Mouse (Mus musculus) A20 (cell line): Measurements from ENCODE around the gene Drd3.
A peak's percentile ranks its signal among the peaks of the same experiment; 100 is the strongest.

Experiments used
- DNase-seq: peaks from one replicate; pipeline ENCODE4 v3.0.0-alpha.2; 2011; ENCODE audit warnings: low read depth, low spot score

Drd3 gene

DNA sequence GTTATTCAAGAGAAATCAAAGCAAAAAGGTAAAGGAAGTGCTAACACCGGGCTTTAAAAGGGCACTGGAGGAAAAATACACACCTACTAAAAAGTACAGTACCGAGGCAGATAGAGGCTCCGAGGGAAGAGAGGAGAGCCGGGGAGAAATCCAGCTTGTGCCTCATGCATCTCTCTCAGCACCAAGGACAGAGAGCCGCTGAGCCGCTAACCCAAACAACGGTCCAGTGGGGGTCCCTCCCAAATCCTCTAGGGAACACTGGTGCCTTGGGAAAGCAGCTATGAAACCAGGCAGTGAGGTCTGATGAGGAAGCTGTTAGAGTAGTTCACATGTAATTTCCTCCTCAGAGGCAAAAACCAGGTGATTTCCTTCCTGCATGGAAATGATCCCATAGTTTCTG, at the start of gene Drd3:
Drd3 (plus strand) TSS at position 276 of the 400 bp plus-strand sequence.
- no peak for DNase-seq

DNA sequence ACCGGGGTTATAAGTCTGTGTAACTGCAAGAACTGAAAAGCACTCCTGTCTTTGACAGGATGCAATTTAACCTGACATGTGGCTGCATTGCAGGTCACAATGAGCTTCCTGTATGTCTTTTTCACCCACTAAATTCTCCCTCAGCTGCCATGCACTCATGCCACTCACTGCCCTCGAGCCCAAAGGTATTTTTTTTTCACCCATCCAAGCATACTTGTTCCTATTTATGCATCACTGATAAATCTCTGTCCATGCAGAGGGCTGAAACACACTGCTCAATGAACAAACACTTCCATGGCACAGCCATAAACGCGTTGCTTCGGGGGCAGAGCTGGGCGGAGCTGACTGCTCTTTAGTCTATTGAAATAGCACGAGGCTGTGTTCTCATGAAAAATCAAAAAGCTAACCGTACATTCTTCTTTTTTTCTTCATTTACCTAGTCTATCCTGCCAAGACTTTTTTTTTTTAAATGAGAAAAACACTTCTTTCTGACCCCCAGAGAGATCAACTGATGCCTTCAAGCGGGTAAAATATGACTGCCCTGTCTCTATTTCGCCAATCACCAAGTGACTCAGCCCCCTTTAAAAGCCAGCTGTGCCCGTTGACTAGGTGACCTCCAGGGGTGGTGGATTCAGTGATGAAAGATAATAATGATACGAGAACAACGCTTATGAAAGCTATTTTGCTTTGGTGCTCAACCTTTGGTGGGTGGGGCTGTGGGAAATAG, 45.3 kb upstream of the Drd3 start:
- peak; percentile 78 for DNase-seq

DNA sequence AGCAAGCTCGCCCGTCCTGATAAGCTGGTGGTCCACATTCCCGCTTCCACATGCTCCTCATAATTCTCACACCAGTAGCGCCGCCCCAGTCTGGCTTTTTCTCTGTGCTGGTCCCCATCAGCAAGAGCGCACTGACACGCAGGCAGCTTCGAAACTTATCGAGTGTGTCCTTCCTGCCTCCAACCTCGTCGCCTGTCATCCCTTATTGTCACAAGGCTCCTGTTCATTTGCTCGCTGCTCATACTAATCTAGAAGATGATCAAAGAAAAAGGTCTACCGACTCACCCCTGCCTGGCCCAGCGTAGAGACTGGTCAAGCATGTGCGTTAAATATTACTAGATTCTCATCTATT, 44.8 kb upstream of the Drd3 start:
- DNase-seq: peak; percentile 83

DNA sequence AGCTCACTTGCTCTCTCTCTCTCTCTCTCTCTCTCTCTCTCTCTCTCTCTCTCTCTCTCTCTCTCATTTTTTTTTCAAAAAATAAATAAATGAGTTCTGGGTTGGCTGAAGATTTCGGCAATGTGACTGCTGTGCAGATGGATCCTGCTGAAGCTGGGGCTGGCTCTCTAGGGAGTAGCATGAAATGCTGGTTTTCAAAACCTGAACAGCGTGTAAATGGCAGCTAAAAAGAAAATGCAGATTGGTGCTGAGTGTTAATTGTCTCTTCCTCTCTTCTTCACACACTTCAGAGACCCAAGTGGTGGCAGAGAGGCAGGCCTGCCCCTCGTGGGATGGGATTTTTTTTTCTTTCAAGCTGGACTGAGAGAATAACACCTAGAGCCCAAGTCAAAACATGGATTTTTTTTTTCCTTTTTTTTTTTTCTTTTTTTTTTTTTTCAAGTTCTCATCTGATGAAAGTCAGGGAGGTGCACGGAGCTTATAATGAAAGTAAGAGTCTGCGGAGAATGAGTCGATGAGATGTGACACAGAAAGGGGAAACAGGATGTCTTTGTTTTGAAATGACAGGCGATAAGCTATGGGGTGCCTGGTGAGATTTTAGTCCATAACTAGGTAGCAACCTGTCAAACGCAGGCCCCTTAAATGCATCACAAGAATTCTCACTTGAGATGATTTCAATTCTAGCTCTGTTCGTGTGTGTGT, 44.2 kb upstream of the Drd3 start:
- peak; percentile 87 for DNase-seq

DNA sequence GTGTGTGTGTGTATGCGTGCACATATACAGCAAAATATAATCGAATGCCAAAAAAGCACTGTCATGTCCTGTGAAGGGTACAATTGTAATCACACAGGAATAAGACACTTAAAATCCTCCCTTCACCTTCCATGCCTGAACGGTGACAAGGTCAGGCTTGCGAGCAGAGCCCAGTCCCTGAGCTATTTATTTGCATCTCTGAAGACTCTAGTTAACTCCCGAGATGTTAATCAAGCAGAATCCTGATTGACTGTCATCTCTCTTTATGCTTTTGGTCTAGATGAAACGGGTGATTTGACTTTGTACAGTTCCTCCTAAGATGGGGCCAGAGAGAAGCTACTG, 43.7 kb upstream of the Drd3 start:
- DNase-seq: no peak

DNA sequence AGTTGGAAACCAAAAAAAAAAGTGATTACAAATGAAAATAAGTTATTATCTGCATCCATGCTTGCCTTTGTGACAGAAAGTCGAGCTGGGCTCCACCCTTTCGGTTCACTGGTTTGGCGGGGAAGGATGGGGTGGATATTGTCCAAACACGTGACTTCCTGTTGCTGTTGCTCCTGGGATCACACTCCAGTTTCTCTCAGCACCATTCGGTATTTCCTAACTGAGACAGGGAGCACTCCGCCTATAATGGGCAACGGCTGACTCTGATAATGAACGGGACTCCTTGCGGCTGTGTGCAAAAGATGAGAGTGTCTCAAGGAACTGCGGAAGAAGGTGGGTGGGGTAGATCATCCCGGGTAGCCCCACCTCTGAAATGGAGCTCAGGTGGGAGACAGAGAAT, 43.2 kb upstream of the Drd3 start:
- DNase-seq: no peak

DNA sequence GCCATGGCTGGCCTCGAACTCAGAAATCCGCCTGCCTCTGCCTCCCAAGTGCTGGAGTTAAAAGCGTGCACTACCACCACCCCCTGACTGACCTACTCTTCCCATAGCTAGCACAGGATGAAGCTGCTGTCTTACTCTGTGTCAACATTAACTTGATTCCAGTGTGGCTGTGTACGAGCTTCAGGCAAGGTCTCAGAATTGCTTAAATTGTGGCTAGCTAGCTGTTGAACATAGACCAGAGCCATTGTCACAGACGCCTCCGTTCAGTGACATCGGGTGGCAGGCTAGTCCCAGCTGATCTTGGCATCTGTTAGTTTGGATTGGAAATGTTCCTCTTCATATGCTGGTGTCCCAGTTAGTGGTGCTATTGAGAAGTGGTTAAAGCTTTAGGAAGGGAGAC, 42.5 kb upstream of the Drd3 start:
- DNase-seq: no peak

DNA sequence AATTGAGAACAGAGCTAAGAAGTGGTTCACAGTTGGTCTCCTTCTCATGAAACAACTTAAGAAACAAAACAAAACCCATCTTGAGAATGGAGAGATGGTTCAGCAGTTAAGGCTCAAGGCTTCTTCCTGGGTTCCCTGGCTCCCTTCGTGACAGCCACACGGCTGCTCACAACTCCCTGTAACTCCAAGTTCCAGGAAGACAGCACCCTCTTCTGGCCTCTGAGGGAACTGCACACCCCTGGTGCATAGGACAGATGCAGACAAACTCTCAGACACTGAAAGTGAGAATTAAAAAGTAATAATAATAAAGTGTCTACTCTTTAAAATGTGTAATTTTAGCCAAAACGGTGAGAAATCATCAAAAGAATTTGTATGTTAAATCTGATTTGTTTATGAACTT, 29.4 kb upstream of the Drd3 start:
- peak; percentile 74 for DNase-seq

DNA sequence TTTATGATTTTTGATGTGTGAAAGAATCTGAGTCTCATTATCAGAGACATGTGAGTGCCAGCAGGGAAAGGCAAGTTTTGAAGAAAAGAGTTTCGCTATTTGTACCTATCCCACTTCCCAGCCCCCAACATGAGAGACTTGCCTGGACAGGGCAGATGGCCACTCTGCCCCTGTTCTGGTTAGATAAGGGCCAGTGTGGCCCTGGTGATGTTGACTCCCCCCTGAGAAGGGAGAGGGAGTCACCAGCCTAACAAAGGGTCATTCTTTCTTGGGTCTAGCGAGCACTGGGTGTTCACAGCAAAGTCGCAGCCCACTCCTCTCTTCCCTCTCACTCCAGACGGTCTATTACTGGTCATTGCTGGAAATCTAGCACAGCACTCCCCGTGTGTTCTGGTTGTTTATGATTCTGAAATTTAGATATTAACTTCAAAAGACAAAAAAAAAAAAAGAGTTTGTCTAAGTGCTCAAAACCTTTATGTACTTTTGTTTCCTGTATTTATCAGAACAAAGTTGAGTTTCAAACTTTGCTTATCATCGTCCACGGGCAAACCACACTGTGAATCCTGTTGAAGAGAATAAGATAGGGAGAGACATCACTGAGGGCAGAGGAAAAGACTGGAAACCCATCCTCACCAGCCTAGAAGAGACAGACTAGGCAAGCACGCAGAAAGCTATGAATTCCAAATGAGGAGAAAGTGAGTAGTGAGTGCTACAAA, 24.2 kb upstream of the Drd3 start:
- DNase-seq: no peak

DNA sequence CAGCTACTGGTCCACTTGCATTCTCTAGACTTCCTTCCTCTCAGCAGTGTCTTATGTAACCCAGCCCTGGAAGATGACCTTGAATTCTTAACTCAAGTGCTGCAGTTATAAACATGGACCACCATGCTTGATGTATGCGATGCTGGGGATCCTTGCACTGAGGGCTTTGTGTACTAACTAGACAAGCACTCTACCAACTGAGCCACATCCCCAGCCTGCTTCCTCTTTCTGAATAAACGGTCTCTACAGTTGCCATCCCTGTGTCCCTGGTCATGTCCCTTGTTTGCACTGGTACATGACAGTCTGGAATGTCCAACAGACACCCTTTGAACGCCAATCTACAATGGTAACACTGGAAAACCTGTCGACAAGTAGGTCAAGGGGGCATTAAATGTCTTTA, 23.5 kb upstream of the Drd3 start:
- DNase-seq: no peak

DNA sequence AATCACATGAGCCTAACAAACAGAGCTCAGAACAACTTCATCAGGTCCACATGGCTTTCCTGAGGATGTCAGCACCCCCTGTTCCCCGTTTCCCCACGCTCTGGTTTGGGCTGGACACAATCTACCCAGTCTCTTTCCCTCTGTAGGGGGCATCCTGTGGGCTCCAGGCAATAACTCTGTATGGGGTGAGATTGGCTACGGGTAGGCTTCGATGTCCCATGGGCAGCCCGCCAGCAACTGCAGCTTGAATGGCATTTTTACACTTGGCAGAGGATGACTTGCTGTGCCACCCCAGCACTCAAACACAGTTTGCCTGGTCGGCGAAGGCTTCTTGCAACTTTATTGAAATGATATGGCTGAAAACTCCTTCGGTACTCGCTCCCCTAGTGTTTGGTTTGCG, 21.3 kb upstream of the Drd3 start:
- DNase-seq: no peak

DNA sequence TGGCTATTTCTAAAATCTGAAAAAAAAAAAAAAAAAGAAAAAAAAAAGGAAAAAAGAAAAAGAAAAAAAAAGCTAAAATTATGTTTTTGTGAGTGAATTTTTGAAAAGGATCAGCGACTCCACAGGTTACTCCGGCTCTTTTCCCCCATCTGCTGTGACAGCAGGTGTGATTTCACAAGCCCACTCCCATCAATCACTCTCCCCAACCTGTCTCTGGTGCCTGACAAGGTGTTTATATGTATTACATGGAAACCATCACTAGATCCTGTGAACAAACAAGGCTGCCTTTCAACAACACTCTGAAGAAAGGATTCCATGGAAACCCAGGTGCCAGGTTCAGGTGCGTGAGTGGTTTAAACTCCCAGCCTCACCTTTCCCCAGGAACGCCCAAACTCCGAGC, 20.9 kb upstream of the Drd3 start:
- DNase-seq: no peak

DNA sequence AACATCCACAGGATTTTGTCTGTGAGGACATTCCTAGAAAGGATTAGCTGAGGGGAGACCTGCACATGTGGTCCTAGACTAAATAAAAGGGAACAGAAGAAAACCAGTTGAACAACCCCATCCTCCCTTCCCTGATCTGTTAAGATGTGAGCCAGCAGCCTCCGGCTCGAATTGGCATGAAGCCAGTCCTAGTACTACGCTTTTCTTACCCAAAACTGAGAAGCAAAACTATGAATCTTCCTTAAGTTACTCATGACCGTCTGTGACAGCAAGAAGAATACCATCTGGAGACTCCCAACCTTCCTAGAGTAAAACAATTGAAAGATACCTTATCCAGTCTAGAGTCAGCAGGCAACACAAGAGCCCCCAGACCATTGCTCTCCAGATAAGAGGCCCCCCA, 15.9 kb upstream of the Drd3 start:
- no peak for DNase-seq

DNA sequence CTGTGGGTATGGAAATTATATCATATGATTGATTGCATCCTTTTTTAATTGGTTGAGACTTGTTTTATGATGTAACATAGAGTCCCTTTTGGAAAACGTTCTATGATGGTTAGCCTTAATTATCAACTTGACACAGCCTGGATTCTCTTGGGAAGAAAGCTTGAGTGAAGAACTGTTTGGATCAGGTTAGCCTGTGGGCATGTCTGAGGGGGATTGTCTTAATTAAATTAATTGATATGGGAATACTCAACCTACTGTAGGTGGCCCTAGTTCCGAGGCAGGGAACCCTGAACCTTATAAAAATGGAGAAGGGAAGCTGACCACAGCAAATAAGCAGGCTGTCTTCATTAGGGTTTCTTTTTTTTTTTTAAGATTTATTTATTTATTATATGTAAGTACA, 12.9 kb upstream of the Drd3 start:
- no peak for DNase-seq

DNA sequence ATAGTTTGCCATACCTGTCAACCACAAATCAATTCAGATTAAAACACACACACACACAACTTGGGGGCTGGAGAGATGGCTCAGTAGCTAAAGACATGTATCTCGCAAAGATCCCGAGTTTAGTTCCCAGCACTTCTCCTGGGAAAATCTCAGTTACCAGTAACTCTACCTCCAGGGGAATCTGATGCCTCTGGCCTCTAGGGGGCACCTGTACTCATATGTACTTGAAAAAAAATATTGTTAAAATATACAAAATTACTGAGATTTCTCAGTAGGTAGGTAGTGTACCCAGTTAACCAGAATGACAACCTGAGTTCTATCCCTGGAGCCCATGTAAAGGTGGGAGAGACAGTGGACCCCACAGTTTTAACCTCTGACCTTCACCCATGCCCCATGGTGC, 5.4 kb upstream of the Drd3 start:
- no peak for DNase-seq

DNA sequence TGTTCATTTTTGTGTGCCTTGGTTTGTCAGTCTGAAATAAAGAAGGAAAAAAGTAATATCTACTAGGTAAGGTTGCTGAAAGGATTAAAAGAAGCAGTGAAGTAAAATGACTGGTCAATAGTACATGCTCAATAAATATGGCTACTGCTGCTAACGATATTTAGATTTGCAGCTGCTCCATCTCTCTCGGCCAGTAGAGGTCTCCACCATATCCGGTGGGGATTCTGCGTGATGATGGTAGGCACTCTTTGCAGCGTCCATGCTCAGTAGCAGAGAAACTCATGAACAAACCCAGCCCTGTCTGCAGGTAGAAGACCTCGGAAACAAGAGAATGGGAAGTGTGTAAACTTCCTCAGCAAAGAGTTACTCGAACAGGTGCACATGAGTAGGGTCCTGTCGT, 926 bp upstream of the Drd3 start:
- peak; percentile 49 for DNase-seq

DNA sequence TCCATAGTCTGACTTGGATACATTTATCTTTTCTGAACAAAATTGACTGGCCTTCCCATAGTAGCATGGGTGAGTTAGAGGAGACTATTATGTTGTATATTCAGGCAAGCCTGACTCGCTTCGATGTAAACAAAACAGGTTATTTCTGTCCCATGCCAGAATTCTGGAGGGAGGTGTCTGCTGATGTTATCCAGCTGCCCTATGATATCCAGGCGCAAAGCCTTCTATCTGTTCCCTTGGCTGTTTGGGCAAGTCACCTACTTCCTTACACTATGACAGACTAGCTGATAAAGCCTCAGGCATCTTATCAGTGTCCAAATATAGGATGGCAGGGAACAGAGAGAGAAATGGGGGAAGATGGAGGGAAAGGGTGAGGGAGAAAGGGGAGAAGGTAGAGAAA, 18.5 kb downstream of the Drd3 start:
- DNase-seq: no peak

DNA sequence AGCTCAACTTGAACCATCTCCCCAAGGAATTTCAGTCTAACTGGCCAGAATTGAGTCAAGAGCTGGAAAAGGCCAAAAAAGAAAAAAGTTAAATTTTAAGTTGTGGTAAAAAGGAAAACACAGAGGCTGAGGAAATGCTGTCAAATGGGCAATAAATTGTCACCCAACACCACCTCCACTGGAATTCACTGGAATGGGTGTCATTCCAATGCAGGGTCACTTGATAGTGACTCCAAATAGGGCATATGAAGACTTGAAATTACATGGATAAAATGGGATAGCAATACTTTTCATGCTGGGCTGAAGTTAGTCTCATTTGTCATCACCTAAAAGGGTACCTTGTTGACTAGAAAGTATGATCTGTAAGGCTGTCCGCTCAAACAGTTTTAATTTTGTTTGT, 18.9 kb downstream of the Drd3 start:
- no peak for DNase-seq

DNA sequence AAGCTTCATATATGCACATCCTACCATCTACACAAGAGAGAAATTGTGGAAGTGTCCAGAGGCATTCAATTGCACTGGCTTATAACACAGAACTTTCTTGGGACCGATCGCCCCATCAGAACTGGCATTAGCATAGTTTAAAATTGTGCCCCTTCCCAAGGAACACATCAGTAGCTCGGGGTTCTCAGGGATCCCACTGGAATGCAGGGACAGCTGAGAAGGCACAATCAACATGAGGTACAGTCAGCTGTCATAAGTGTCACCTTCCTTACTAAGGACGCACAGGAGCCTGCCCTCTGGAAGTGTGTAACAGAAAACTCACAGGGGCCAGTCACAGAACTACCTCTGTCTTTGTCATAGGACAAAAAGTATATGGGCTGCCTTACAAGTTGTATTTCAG, 19.7 kb downstream of the Drd3 start:
- no peak for DNase-seq

DNA sequence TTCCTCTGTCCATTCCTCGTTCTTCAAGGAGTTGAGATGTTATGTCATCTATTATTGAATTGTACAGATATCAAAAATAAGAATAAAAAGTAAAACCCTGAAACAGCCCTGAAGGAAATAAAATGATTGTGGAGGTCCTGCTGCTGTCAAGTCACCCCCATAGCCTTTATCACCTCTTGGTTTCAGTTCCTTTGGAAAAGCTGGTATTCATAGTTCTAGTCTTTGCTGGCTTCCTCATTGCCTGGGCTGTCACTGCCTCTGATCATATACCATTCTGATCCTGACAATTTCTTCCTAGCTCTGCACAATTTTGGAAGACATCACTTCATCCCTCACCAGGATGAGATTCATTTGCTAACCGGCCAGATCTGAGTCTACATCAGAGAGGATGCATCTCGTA, 23.1 kb downstream of the Drd3 start:
- DNase-seq: peak; percentile 7

DNA sequence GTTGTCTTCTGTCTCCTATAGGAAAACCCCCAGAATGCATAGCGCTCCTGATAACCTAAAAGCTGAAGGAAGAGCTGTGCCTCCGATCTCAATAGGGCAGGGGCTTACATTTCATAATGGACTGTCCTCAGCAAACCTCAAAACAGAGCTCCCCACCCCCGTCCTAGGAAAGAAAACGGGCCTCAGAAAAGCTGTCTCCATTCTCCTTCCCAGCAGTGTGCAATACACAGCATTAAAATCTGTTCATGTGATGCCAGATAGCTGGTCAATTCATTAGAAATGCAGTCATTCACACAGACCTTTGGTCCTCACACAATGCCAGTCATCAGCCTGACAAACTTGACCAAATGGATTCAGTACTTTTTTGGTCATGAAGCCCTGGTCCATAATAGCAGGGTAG, 45.7 kb downstream of the Drd3 start:
- DNase-seq: no peak

DNA sequence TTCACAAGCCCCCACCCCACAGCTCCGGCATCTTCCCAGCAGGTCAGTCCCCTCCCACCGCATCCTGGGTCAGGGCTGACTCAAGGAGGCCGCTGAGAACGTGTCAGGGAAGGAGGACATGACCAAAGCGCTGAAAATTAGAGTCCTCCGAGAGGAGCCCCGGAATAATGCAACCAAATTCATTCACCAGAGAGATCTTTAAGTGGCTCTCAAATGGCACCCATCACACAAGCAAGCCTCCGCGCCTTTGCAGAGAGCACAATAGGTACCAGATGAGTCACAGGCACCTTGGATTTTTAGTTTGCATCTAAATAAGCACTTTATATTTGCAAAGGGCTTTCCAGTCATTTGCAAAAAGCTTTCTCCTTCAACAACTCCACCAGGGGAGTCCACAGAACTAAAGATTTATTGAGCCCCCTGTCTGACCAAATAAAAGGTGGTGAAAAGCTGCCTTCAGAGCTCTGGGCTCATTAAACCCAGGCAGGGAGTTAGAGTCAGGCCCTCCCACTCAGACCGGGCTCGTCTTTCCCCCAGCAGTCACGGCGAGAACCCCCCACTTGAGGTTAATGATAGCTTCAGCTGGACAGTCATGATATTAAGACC, 46.4 kb downstream of the Drd3 start:
- DNase-seq: no peak

DNA sequence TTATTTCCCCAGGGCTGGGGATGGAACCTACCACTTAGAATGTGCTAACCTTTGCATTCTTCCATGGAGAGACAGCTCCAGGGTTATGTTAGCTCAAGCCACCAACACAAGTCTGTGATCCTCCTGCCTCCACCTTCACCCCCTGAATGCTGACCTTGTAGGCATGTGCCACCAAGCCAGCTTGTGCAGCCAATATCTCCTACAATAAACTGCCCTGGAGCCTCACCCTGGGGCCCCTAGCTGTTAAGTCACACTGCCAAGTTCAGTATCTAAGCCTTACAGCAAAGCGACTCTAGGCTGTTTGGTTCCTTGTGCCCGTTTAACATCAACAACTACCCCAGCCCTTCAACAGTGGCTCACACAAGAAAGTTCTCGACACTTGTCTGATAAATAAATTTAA, 47.3 kb downstream of the Drd3 start:
- DNase-seq: no peak
